Mouse (Mus musculus): ENCODE measurements around the gene Sdr42e1. TPM values are rescaled to one million over a fixed set of nuclear protein-coding genes. Genes with fewer than 3 reads are reported as not detected.

Gene Sdr42e1
- polyA plus RNA-seq, 1 experiment from 2014 or later: 2.1 TPM

- Histone ChIP-seq H3K4me2 (ENCODE audit: low read length) (no peak overlapping the region), H3K36me3 (ENCODE audit: control insufficient read depth, insufficient read depth) (no peaks in the 10 kb centered on the region), H3K4me1 (replicated peaks; ENCODE audit: control insufficient read depth, insufficient read depth, low read length) (peaks cover 9% of the 10 kb centered on the region; the same call in 1 of the 2 replicates), H3K27ac (ENCODE audit: low read length) (no peak overlapping the region), H3K27me3 (replicated peaks; ENCODE audit: control insufficient read depth, insufficient read depth, low read length) (no peaks in the 10 kb centered on the region), H3K9ac (replicated peaks; ENCODE audit: low read depth, low read length) (no peak overlapping the region), H3K9me3 (ENCODE audit: control insufficient read depth, low read length) (no peaks in the 10 kb centered on the region), H3K4me3 (replicated peaks; ENCODE audit: low read length) (no peak overlapping the region)
- WGBS: 9% methylated on average over 8 of the region's 8 CpGs
- no peak for ATAC-seq
Observed at GRCm38 (mm10) chr8:117700699-117701098, 27.2 kb upstream of the Sdr42e1 start.

GRCm38 (mm10) chr8:117697248-117697647 is 23.8 kb upstream of the Sdr42e1 start:
- Histone ChIP-seq H3K27ac (ENCODE audit: low read length) (no peak overlapping the region), H3K9me3 (ENCODE audit: control insufficient read depth, low read length) (no peaks in the 10 kb centered on the region), H3K9ac (replicated peaks; ENCODE audit: low read depth, low read length) (no peak overlapping the region), H3K36me3 (ENCODE audit: control insufficient read depth, insufficient read depth) (no peaks in the 10 kb centered on the region), H3K4me1 (replicated peaks; ENCODE audit: control insufficient read depth, insufficient read depth, low read length) (0 out of 2 replicates have a peak, but pooled peaks cover 3% of the 10 kb centered on the region), H3K4me3 (replicated peaks; ENCODE audit: low read length) (no peak overlapping the region), H3K4me2 (ENCODE audit: low read length) (no peak overlapping the region), H3K27me3 (replicated peaks; ENCODE audit: control insufficient read depth, insufficient read depth, low read length) (no peaks in the 10 kb centered on the region)
- WGBS: 40% methylated on average over 5 of the region's 5 CpGs
- no peak for ATAC-seq

GRCm38 (mm10) chr8:117695636-117696035 is 22.1 kb upstream of the Sdr42e1 start:
- Histone ChIP-seq H3K27ac (ENCODE audit: low read length) (no peak overlapping the region), H3K4me3 (replicated peaks; ENCODE audit: low read length) (no peak overlapping the region), H3K4me2 (ENCODE audit: low read length) (no peak overlapping the region), H3K9ac (replicated peaks; ENCODE audit: low read depth, low read length) (no peak overlapping the region), H3K36me3 (ENCODE audit: control insufficient read depth, insufficient read depth) (no peaks in the 10 kb centered on the region), H3K9me3 (ENCODE audit: control insufficient read depth, low read length) (no peaks in the 10 kb centered on the region), H3K27me3 (replicated peaks; ENCODE audit: control insufficient read depth, insufficient read depth, low read length) (no peaks in the 10 kb centered on the region), H3K4me1 (replicated peaks; ENCODE audit: control insufficient read depth, insufficient read depth, low read length) (no peaks in the 10 kb centered on the region)
- no peak for ATAC-seq
- 92% methylated on average over 1 of the region's 1 CpGs for WGBS

GRCm38 (mm10) chr8:117692131-117692530 is 18.6 kb upstream of the Sdr42e1 start:
- no peak overlapping the region for H3K27ac ChIP-seq (ENCODE audit: low read length)
- H3K9ac ChIP-seq (replicated peaks; ENCODE audit: low read depth, low read length): no peak overlapping the region
- no peaks in the 10 kb centered on the region for H3K4me1 ChIP-seq (replicated peaks; ENCODE audit: control insufficient read depth, insufficient read depth, low read length)
- no peak overlapping the region for H3K4me2 ChIP-seq (ENCODE audit: low read length)
- 88% methylated on average over 4 of the region's 4 CpGs for WGBS
- H3K27me3 ChIP-seq (replicated peaks; ENCODE audit: control insufficient read depth, insufficient read depth, low read length): no peaks in the 10 kb centered on the region
- no peak for ATAC-seq
- no peaks in the 10 kb centered on the region for H3K36me3 ChIP-seq (ENCODE audit: control insufficient read depth, insufficient read depth)
- H3K4me3 ChIP-seq (replicated peaks; ENCODE audit: low read length): no peak overlapping the region
- H3K9me3 ChIP-seq (ENCODE audit: control insufficient read depth, low read length): no peaks in the 10 kb centered on the region

DNA sequence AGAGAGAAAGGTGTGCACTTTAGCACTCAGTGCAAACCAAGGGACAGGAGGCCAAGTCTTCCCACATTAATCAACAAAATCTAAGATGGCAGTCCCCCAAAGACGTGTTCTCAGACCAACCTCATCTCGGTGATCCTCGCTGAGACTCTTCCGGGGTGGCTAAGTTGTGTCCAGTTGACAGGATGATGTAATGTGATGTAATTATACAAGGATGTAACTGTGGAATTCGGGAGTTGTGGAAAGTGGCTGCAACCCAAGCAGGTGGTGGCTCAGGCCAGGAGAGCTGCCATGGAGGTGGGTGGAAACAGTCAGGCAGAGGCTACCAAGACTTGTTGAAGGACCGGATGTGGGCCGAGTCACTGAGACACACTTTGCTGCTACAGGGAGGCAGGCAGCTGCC is 14.4 kb upstream of the Sdr42e1 start:
- no peaks in the 10 kb centered on the region for H3K4me1 ChIP-seq (replicated peaks; ENCODE audit: control insufficient read depth, insufficient read depth, low read length)
- H3K27me3 ChIP-seq (replicated peaks; ENCODE audit: control insufficient read depth, insufficient read depth, low read length): no peaks in the 10 kb centered on the region
- 84% methylated on average over 7 of the region's 7 CpGs for WGBS
- no peak overlapping the region for H3K4me2 ChIP-seq (ENCODE audit: low read length)
- H3K36me3 ChIP-seq (ENCODE audit: control insufficient read depth, insufficient read depth): no peaks in the 10 kb centered on the region
- no peak overlapping the region for H3K27ac ChIP-seq (ENCODE audit: low read length)
- ATAC-seq: no peak
- no peaks in the 10 kb centered on the region for H3K9me3 ChIP-seq (ENCODE audit: control insufficient read depth, low read length)
- no peak overlapping the region for H3K4me3 ChIP-seq (replicated peaks; ENCODE audit: low read length)
- no peak overlapping the region for H3K9ac ChIP-seq (replicated peaks; ENCODE audit: low read depth, low read length)

DNA sequence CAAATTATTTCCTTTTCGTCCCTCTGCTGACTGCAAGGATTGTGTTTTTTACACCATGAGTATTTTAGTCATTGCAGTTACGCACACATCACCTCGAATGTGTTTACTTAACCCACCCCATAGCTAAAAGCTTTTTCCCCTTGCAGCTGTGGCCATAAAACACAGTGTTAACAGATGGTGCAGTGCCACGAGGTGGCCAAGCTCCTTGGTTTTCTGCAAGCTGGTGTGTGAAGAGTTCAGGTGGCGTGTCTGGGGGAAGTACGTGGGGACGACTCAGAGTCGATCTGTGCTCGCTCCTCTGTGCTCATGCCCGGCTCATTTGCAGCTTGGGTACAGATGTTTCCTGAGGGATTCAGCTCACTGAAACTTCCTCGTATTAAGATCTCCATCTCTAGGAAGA is 11.0 kb upstream of the Sdr42e1 start:
- no peak overlapping the region for H3K27ac ChIP-seq (ENCODE audit: low read length)
- no peaks in the 10 kb centered on the region for H3K9me3 ChIP-seq (ENCODE audit: control insufficient read depth, low read length)
- no peaks in the 10 kb centered on the region for H3K4me1 ChIP-seq (replicated peaks; ENCODE audit: control insufficient read depth, insufficient read depth, low read length)
- no peak for ATAC-seq
- H3K9ac ChIP-seq (replicated peaks; ENCODE audit: low read depth, low read length): no peak overlapping the region
- WGBS: 65% methylated on average over 11 of the region's 11 CpGs
- no peak overlapping the region for H3K4me3 ChIP-seq (replicated peaks; ENCODE audit: low read length)
- no peak overlapping the region for H3K4me2 ChIP-seq (ENCODE audit: low read length)
- H3K27me3 ChIP-seq (replicated peaks; ENCODE audit: control insufficient read depth, insufficient read depth, low read length): no peaks in the 10 kb centered on the region
- H3K36me3 ChIP-seq (ENCODE audit: control insufficient read depth, insufficient read depth): no peaks in the 10 kb centered on the region

GRCm38 (mm10) chr8:117683925-117684472 is 10.5 kb upstream of the Sdr42e1 start:
- ATAC-seq: no peak
- 82% methylated on average over 10 of the region's 10 CpGs for WGBS

DNA sequence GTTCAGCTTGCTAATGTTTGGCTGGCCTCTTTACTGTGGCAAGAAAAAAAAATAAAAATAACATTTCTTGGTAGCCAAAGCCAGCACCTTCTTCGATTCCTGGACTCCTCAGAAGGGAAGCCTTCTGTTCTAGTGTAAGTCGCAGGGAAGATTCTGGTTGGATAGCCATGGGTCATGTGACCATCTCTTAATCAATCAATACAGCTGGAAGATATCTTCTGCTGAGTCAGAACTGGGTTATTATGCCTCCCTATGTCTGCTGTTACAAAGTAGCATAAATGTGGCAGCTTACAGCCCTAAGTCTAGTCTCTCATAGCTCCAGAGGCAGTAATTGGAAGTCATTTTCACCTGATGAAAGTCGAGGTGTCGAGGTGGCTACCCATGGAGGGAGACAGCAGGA is 5.2 kb upstream of the Sdr42e1 start:
- Histone ChIP-seq H3K27ac (ENCODE audit: low read length) (no peak overlapping the region), H3K9ac (replicated peaks; ENCODE audit: low read depth, low read length) (no peak overlapping the region), H3K4me3 (replicated peaks; ENCODE audit: low read length) (no peak overlapping the region), H3K27me3 (replicated peaks; ENCODE audit: control insufficient read depth, insufficient read depth, low read length) (no peaks in the 10 kb centered on the region), H3K36me3 (ENCODE audit: control insufficient read depth, insufficient read depth) (no peaks in the 10 kb centered on the region), H3K4me1 (replicated peaks; ENCODE audit: control insufficient read depth, insufficient read depth, low read length) (no peaks in the 10 kb centered on the region), H3K4me2 (ENCODE audit: low read length) (no peak overlapping the region), H3K9me3 (ENCODE audit: control insufficient read depth, low read length) (no peaks in the 10 kb centered on the region)
- no peak for ATAC-seq
- WGBS: 83% methylated on average over 4 of the region's 4 CpGs

More at GRCm38 (mm10) chr8:117683925-117684472, 10.5 kb upstream of the Sdr42e1 start:
- no peak overlapping the region for H3K4me3 ChIP-seq (replicated peaks; ENCODE audit: low read length)
- no peak overlapping the region for H3K4me2 ChIP-seq (ENCODE audit: low read length)
- H3K4me1 ChIP-seq (replicated peaks; ENCODE audit: control insufficient read depth, insufficient read depth, low read length): no peaks in the 10 kb centered on the region
- H3K36me3 ChIP-seq (ENCODE audit: control insufficient read depth, insufficient read depth): no peaks in the 10 kb centered on the region
- H3K9ac ChIP-seq (replicated peaks; ENCODE audit: low read depth, low read length): no peak overlapping the region
- H3K27ac ChIP-seq (ENCODE audit: low read length): no peak overlapping the region
- H3K27me3 ChIP-seq (replicated peaks; ENCODE audit: control insufficient read depth, insufficient read depth, low read length): no peaks in the 10 kb centered on the region
- H3K9me3 ChIP-seq (ENCODE audit: control insufficient read depth, low read length): no peaks in the 10 kb centered on the region

DNA sequence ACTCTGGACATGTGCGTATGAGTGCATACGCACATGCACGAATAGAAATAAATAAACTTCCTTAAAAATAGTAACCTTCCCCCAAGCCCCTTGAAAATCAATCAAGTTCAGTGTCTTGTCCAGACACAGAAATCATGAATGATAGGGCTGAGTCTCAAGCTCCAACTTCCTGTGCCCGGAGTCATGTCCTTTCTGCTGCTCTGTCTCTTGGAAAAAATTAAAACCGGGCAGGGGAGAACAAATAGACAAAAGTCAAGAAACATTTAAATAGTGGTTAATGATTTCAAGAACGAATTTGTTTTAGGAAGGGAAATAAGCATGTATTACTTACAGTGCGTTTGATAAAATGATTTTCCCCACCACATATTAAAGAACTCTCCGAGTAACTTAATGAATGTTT is 3.5 kb upstream of the Sdr42e1 start:
- H3K9me3 ChIP-seq (ENCODE audit: control insufficient read depth, low read length): no peaks in the 10 kb centered on the region
- H3K4me3 ChIP-seq (replicated peaks; ENCODE audit: low read length): no peak overlapping the region
- no peak overlapping the region for H3K9ac ChIP-seq (replicated peaks; ENCODE audit: low read depth, low read length)
- H3K27me3 ChIP-seq (replicated peaks; ENCODE audit: control insufficient read depth, insufficient read depth, low read length): no peaks in the 10 kb centered on the region
- 84% methylated on average over 8 of the region's 8 CpGs for WGBS
- no peak for ATAC-seq
- no peak overlapping the region for H3K4me2 ChIP-seq (ENCODE audit: low read length)
- 0 out of 2 replicates have a peak, but pooled peaks cover 3% of the 10 kb centered on the region for H3K4me1 ChIP-seq (replicated peaks; ENCODE audit: control insufficient read depth, insufficient read depth, low read length)
- H3K27ac ChIP-seq (ENCODE audit: low read length): no peak overlapping the region
- H3K36me3 ChIP-seq (ENCODE audit: control insufficient read depth, insufficient read depth): no peaks in the 10 kb centered on the region

DNA sequence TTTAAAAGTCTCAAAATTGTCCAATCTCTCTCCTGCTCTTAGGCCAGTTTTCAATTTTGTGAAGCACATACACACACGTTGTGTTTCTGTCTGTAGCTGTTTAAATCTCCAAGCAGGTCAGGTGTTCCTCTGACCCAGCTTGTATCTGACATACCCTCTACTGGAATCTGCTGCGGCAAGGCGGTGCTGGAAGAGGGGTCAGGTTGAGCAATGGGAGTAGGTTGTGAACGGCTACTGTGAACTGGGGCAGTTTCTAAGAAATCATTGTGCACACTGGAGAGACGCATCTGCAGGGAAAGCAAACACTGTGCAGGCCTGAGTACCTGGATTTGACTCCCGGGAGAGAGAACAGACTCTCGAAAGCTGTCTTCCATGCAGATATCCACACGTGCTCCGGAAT is 3.0 kb upstream of the Sdr42e1 start:
- Histone ChIP-seq H3K4me3 (replicated peaks; ENCODE audit: low read length) (no peak overlapping the region), H3K27me3 (replicated peaks; ENCODE audit: control insufficient read depth, insufficient read depth, low read length) (no peaks in the 10 kb centered on the region), H3K4me2 (ENCODE audit: low read length) (no peak overlapping the region), H3K9me3 (ENCODE audit: control insufficient read depth, low read length) (no peaks in the 10 kb centered on the region), H3K9ac (replicated peaks; ENCODE audit: low read depth, low read length) (no peak overlapping the region), H3K27ac (ENCODE audit: low read length) (no peak overlapping the region), H3K4me1 (replicated peaks; ENCODE audit: control insufficient read depth, insufficient read depth, low read length) (0 out of 2 replicates have a peak, but pooled peaks cover 3% of the 10 kb centered on the region), H3K36me3 (ENCODE audit: control insufficient read depth, insufficient read depth) (no peaks in the 10 kb centered on the region)
- ATAC-seq: no peak
- 74% methylated on average over 9 of the region's 9 CpGs for WGBS

All from forebrain, embryonic 16.5 days (tissue).